Mouse (Mus musculus) heart, adult 8-10 months (tissue): ENCODE results near the gene Arf4. TPM values are rescaled to one million over a fixed set of nuclear protein-coding genes. Genes with fewer than 3 reads are reported as not detected.

ENCODE experiments used
- DNase-seq: peaks from one replicate; pipeline ENCODE4 v3.0.0; 2022; ENCODE audit warnings: low spot score
- total RNA-seq, 4 experiments: library from RNA; stranded (reverse); gene quantifications; 2 replicates each; pipeline ENCODE4 v1.2.4; 2022

Arf4 gene
- 10 to 100 TPM; 60.5 to 84.8 (median 69.0) TPM for total RNA-seq

- DNase-seq, result peak; percentile 99
Measured at GRCm38 (mm10) chr14:26637851-26638707, at the start of gene Arf4. Arf4 (plus strand) TSS chr14:26638074.

GRCm38 (mm10) chr14:26591353-26591752 is 46.5 kb upstream of the Arf4 start:
- DNase-seq, result no peak

GRCm38 (mm10) chr14:26593281-26593895 is 44.5 kb upstream of the Arf4 start:
- no peak for DNase-seq

- DNase-seq, result no peak
Measured at GRCm38 (mm10) chr14:26595167-26595566, 42.7 kb upstream of the Arf4 start.

- no peak for DNase-seq
Measured at GRCm38 (mm10) chr14:26595695-26596365, 42.0 kb upstream of the Arf4 start.

GRCm38 (mm10) chr14:26605354-26605753 is 32.5 kb upstream of the Arf4 start:
- no peak for DNase-seq

- no peak for DNase-seq
Measured at GRCm38 (mm10) chr14:26609674-26610073, 28.2 kb upstream of the Arf4 start.

GRCm38 (mm10) chr14:26610689-26611088 is 27.2 kb upstream of the Arf4 start:
- no peak for DNase-seq

- no peak for DNase-seq
Measured at GRCm38 (mm10) chr14:26625301-26625700, 12.6 kb upstream of the Arf4 start.

- no peak for DNase-seq
Measured at GRCm38 (mm10) chr14:26626605-26627140, 11.2 kb upstream of the Arf4 start.

- peak; percentile 55 for DNase-seq
Measured at GRCm38 (mm10) chr14:26637025-26637850, 636 bp upstream of the Arf4 start.

GRCm38 (mm10) chr14:26638708-26639084 is 822 bp downstream of the Arf4 start:
- DNase-seq, result peak; percentile 58

- no peak for DNase-seq
Measured at GRCm38 (mm10) chr14:26639251-26639650, 1.4 kb downstream of the Arf4 start.

GRCm38 (mm10) chr14:26639961-26640360 is 2.1 kb downstream of the Arf4 start:
- DNase-seq, result no peak

GRCm38 (mm10) chr14:26643006-26643624 is 5.2 kb downstream of the Arf4 start:
- no peak for DNase-seq

GRCm38 (mm10) chr14:26645989-26646650 is 8.2 kb downstream of the Arf4 start:
- DNase-seq, result no peak

GRCm38 (mm10) chr14:26647811-26648210 is 9.9 kb downstream of the Arf4 start:
- no peak for DNase-seq

GRCm38 (mm10) chr14:26651901-26652300 is 14.0 kb downstream of the Arf4 start:
- no peak for DNase-seq

- DNase-seq, result no peak
Measured at GRCm38 (mm10) chr14:26658178-26658577, 20.3 kb downstream of the Arf4 start.

- no peak for DNase-seq
Measured at GRCm38 (mm10) chr14:26660233-26660632, 22.4 kb downstream of the Arf4 start.
